Mouse (Mus musculus) heart, embryonic 11.5 days (tissue): Measurements from ENCODE around the gene Pla2g2c. TPM values are rescaled to one million over a fixed set of nuclear protein-coding genes. Genes with fewer than 3 reads are reported as not detected.

Source experiments
- ATAC-seq: fragments of 200-750 bp; cut with Nextera tagmentation; replicated peaks from 2 replicates; pipeline ENCODE4 v1.8.0; 2017; ENCODE audit warnings: moderate library complexity; ENCODE audit not compliant: insufficient number of reproducible peaks, low FRiP score, low TSS enrichment
- H3K27ac ChIP-seq: fragments of 300-500 bp; sonication (generic); 2 replicates; pipeline ENCODE4 v1.5.1; 2014; ENCODE audit warnings: mild to moderate bottlenecking, low read depth, low read length
- H3K27me3 ChIP-seq: fragments of 300-500 bp; sonication (generic); 2 replicates; pipeline ENCODE4 v1.6.1; 2014; ENCODE audit warnings: mild to moderate bottlenecking, low read length, mixed read lengths; ENCODE audit not compliant: control insufficient read depth, insufficient read depth
- H3K36me3 ChIP-seq: fragments of 300-500 bp; sonication (generic); 2 replicates; pipeline ENCODE4 v1.6.1; 2014; ENCODE audit warnings: mild to moderate bottlenecking, low read length, moderate library complexity, mixed read lengths; ENCODE audit not compliant: control insufficient read depth, insufficient read depth
- H3K4me1 ChIP-seq: fragments of 300-500 bp; sonication (generic); 2 replicates; pipeline ENCODE4 v1.6.1; 2014; ENCODE audit warnings: low read length; ENCODE audit not compliant: control insufficient read depth, insufficient read depth
- H3K4me2 ChIP-seq: fragments of 300-500 bp; sonication (generic); 2 replicates; pipeline ENCODE4 v1.6.1; 2014; ENCODE audit warnings: mild to moderate bottlenecking, moderate library complexity
- H3K4me3 ChIP-seq: fragments of 300-500 bp; sonication (generic); 2 replicates; pipeline ENCODE4 v1.5.1; 2014; ENCODE audit warnings: low read depth, low read length
- H3K9ac ChIP-seq: fragments of 300-500 bp; sonication (generic); 2 replicates; pipeline ENCODE4 v1.6.1; 2014; ENCODE audit warnings: mild to moderate bottlenecking, low read depth, low read length, moderate library complexity
- H3K9me3 ChIP-seq: fragments of 300-500 bp; sonication (generic); replicated peaks from 2 replicates; pipeline ENCODE4 v1.6.1; 2016; ENCODE audit warnings: low read length; ENCODE audit not compliant: control insufficient read depth
- WGBS: fragments of 180-500 bp; shearing (Covaris S2); extraction: QIAGEN DNeasy Blood & Tissue Kit; methylation state at CpG from one replicate; pipeline ENCODE4 v1.1.7; 2014; ENCODE audit not compliant: insufficient replicate concordance; 5-methylcytosine and 5-hydroxymethylcytosine counted together
- polyA plus RNA-seq: library from polyadenylated mRNA; unstranded; fragments of >200 nt; fragmentation: Nextera tagmentation; extraction: Ambion mirVana; gene quantifications from 2 replicates; pipeline ENCODE4 v1.2.1, GENCODE M21; 2014

The Pla2g2c gene
- polyA plus RNA-seq, 1 experiment from 2014 or later, result 0.52 TPM

- 78% methylated on average over 8 of the region's 8 CpGs for WGBS
Measured at GRCm38 (mm10) chr4:138702528-138702927, 22.1 kb upstream of the Pla2g2c start.

GRCm38 (mm10) chr4:138703591-138703990 lies 21.0 kb upstream of the Pla2g2c start:
- WGBS, result 50% methylated on average over 7 of the region's 7 CpGs
- no peak overlapping the region for H3K27ac ChIP-seq
- no peak overlapping the region for H3K4me2 ChIP-seq
- H3K4me1 ChIP-seq, result no peaks in the 10 kb centered on the region
- no peaks in the 10 kb centered on the region for H3K9me3 ChIP-seq
- ATAC-seq, result no peak
- no peak overlapping the region for H3K9ac ChIP-seq
- no peaks in the 10 kb centered on the region for H3K36me3 ChIP-seq
- H3K4me3 ChIP-seq, result no peak overlapping the region
- H3K27me3 ChIP-seq, result peaks cover 2% of the 10 kb centered on the region; the same call in 1 of the 2 replicates

More at GRCm38 (mm10) chr4:138702528-138702927, 22.1 kb upstream of the Pla2g2c start:
- Histone ChIP-seq H3K4me1 (no peaks in the 10 kb centered on the region), H3K4me3 (no peak overlapping the region), H3K9ac (no peak overlapping the region), H3K27me3 (peaks cover 2% of the 10 kb centered on the region; the same call in 1 of the 2 replicates), H3K27ac (no peak overlapping the region), H3K36me3 (no peaks in the 10 kb centered on the region), H3K4me2 (no peak overlapping the region), H3K9me3 (no peaks in the 10 kb centered on the region)
- ATAC-seq, result no peak

GRCm38 (mm10) chr4:138704169-138704568 lies 20.4 kb upstream of the Pla2g2c start:
- no peaks in the 10 kb centered on the region for H3K9me3 ChIP-seq
- H3K27ac ChIP-seq, result no peak overlapping the region
- H3K9ac ChIP-seq, result no peak overlapping the region
- peaks cover 2% of the 10 kb centered on the region; the same call in 1 of the 2 replicates for H3K27me3 ChIP-seq
- H3K4me2 ChIP-seq, result no peak overlapping the region
- no peak for ATAC-seq
- WGBS, result 79% methylated on average over 4 of the region's 4 CpGs
- no peak overlapping the region for H3K4me3 ChIP-seq
- no peaks in the 10 kb centered on the region for H3K4me1 ChIP-seq
- no peaks in the 10 kb centered on the region for H3K36me3 ChIP-seq

- Histone ChIP-seq H3K4me1 (no peaks in the 10 kb centered on the region), H3K9ac (no peak overlapping the region), H3K4me3 (no peak overlapping the region), H3K27me3 (peaks cover 5% of the 10 kb centered on the region; the same call in 1 of the 2 replicates), H3K4me2 (no peak overlapping the region), H3K36me3 (no peaks in the 10 kb centered on the region), H3K9me3 (no peaks in the 10 kb centered on the region), H3K27ac (no peak overlapping the region)
- 83% methylated on average over 8 of the region's 8 CpGs for WGBS
- ATAC-seq, result no peak
Measured at GRCm38 (mm10) chr4:138706620-138707019, 18.0 kb upstream of the Pla2g2c start.

GRCm38 (mm10) chr4:138708636-138709035 lies 16.0 kb upstream of the Pla2g2c start:
- Histone ChIP-seq H3K4me1 (no peaks in the 10 kb centered on the region), H3K36me3 (no peaks in the 10 kb centered on the region), H3K27me3 (peaks cover 5% of the 10 kb centered on the region; the same call in 1 of the 2 replicates), H3K9ac (no peak overlapping the region), H3K4me3 (no peak overlapping the region), H3K4me2 (no peak overlapping the region), H3K27ac (no peak overlapping the region), H3K9me3 (no peaks in the 10 kb centered on the region)
- ATAC-seq, result no peak
- 8% methylated on average over 7 of the region's 7 CpGs for WGBS

GRCm38 (mm10) chr4:138709246-138709645 lies 15.3 kb upstream of the Pla2g2c start:
- no peak overlapping the region for H3K4me3 ChIP-seq
- no peaks in the 10 kb centered on the region for H3K36me3 ChIP-seq
- peaks cover 5% of the 10 kb centered on the region; the same call in 1 of the 2 replicates for H3K27me3 ChIP-seq
- no peak for ATAC-seq
- H3K9ac ChIP-seq, result no peak overlapping the region
- H3K4me1 ChIP-seq, result no peaks in the 10 kb centered on the region
- no peak overlapping the region for H3K27ac ChIP-seq
- H3K9me3 ChIP-seq, result no peaks in the 10 kb centered on the region
- H3K4me2 ChIP-seq, result no peak overlapping the region
- 73% methylated on average over 11 of the region's 11 CpGs for WGBS

GRCm38 (mm10) chr4:138709944-138710343 lies 14.6 kb upstream of the Pla2g2c start:
- Histone ChIP-seq H3K9me3 (no peaks in the 10 kb centered on the region), H3K4me1 (no peaks in the 10 kb centered on the region), H3K9ac (no peak overlapping the region), H3K36me3 (no peaks in the 10 kb centered on the region), H3K27me3 (peaks cover 5% of the 10 kb centered on the region; the same call in 1 of the 2 replicates), H3K27ac (no peak overlapping the region), H3K4me3 (no peak overlapping the region), H3K4me2 (no peak overlapping the region)
- no peak for ATAC-seq
- WGBS, result 58% methylated on average over 7 of the region's 7 CpGs

- no peak for ATAC-seq
- Histone ChIP-seq H3K27ac (no peak overlapping the region), H3K27me3 (peaks cover 5% of the 10 kb centered on the region; the same call in 1 of the 2 replicates), H3K9ac (no peak overlapping the region), H3K4me3 (no peak overlapping the region), H3K36me3 (no peaks in the 10 kb centered on the region), H3K4me2 (no peak overlapping the region), H3K4me1 (no peaks in the 10 kb centered on the region), H3K9me3 (no peaks in the 10 kb centered on the region)
- WGBS, result 82% methylated on average over 11 of the region's 11 CpGs
Measured at GRCm38 (mm10) chr4:138710633-138711032, 14.0 kb upstream of the Pla2g2c start.

GRCm38 (mm10) chr4:138711051-138711820 lies 13.4 kb upstream of the Pla2g2c start:
- WGBS, result 61% methylated on average over 17 of the region's 17 CpGs
- H3K4me2 ChIP-seq, result no peak overlapping the region
- no peak overlapping the region for H3K9ac ChIP-seq
- H3K36me3 ChIP-seq, result no peaks in the 10 kb centered on the region
- H3K27me3 ChIP-seq, result peaks cover 5% of the 10 kb centered on the region; the same call in 1 of the 2 replicates
- no peaks in the 10 kb centered on the region for H3K4me1 ChIP-seq
- no peak overlapping the region for H3K4me3 ChIP-seq
- no peak for ATAC-seq
- no peaks in the 10 kb centered on the region for H3K9me3 ChIP-seq
- no peak overlapping the region for H3K27ac ChIP-seq
